Mouse (Mus musculus) layer of hippocampus, adult 8-10 months (tissue): ENCODE results near the gene Lcp2. TPM values are rescaled to one million over a fixed set of nuclear protein-coding genes. Genes with fewer than 3 reads are reported as not detected.

Experiments used
- DNase-seq, 2 experiments: peaks; one replicate each; pipeline ENCODE4 v3.0.0; 2022; ENCODE audit warnings: low spot score in 2 of 2
- total RNA-seq, 4 experiments: library from RNA; stranded (reverse); gene quantifications; 2 replicates each; pipeline ENCODE4 v1.2.4; 2022

Gene Lcp2
- 1 to 10 TPM; 3.0 to 9.8 (median 6.4) TPM for total RNA-seq

- no peak for DNase-seq
Measured at GRCm38 (mm10) chr11:34046767-34047541, at the start of gene Lcp2. TSS of gene Lcp2 (plus strand) at chr11:34046920.

DNA sequence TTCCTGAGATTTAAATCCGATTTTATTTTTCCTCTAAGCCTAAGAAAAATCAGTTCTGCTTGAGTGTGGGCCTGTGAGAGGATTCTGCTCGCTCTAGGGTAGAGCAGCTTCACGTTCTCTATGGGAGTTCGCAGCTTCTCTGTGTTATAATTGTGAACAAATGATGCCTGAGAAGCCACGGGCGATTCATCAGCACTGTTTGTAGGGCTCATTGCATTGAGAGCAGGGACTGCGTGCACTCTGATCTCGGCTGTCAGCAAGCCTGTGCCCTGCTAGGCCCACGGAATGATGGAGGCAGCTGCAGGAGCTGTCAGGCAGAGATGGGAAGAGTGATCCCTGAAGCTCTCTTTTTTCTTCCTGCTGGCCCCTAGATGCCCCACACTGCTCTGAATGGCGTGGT is 48.5 kb upstream of the Lcp2 start:
- no peak for DNase-seq

GRCm38 (mm10) chr11:34000416-34000815 is 46.3 kb upstream of the Lcp2 start:
- DNase-seq, result no peak

GRCm38 (mm10) chr11:34001938-34002592 is 44.7 kb upstream of the Lcp2 start:
- DNase-seq, result peak in 1 of 2 experiments; percentile 65

- DNase-seq, result no peak
Measured at GRCm38 (mm10) chr11:34002593-34002965, 44.1 kb upstream of the Lcp2 start.

GRCm38 (mm10) chr11:34007616-34008015 is 39.1 kb upstream of the Lcp2 start:
- DNase-seq, result no peak

GRCm38 (mm10) chr11:34008214-34008613 is 38.5 kb upstream of the Lcp2 start:
- DNase-seq, result no peak

DNA sequence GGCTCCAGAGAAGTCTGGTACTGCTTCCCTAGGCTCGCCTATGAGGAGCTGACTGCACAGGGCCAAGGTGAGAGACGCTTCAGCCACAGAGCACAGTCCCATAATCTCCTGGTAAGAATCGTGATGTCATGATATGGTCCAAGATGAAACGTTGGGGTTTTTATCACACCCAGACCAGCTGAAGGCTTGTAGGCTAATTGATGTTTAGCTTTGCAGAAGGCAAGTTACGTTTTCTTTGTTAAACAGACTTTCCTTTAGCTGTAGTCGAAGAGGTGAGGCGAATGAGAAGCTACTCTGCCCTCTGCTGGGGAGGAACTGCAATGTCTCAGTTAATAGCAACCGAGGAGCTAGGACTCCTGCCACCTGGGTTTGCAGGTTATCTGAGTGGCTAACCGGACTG is 38.0 kb upstream of the Lcp2 start:
- DNase-seq, result peak; percentile 22 to 46

DNA sequence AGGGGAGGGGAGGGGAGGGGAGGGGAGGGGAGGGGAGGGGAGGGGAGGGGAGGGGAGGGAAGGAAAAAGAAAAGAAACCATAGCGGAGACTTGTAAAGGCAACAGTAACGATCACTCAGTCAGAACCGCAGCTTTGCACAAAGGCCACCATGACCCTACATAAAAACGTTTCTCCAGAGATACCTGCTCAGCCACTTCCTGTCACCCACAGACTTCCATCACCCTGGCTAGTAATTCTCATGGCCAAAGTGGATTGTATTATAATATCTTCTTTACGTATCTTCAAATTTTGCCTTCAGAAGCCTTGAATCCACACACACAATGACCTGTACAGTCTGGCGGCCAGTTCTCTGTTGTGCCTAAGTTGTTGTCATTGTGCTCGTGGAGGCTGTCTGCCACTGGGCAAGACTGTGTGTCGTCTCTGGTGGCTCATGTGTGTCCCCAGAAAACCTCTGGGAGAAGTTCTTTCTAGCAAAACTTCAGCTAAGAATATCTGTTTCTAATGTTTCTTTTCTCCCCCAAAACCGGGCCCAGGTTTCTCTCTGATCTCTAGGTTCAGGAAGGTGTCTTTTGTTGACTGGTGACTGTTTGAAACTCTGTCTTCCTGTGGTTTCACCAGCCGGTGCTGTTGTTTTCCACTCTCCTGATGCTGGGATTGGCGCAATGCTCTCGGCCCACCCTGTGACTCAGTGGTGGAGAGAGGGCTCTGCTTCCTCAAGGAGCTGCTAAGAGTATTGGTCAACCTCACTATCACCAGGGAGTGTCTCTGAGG is 37.2 kb upstream of the Lcp2 start:
- no peak for DNase-seq

GRCm38 (mm10) chr11:34010133-34010858 is 36.4 kb upstream of the Lcp2 start:
- no peak for DNase-seq

GRCm38 (mm10) chr11:34010859-34011172 is 35.9 kb upstream of the Lcp2 start:
- no peak for DNase-seq

DNA sequence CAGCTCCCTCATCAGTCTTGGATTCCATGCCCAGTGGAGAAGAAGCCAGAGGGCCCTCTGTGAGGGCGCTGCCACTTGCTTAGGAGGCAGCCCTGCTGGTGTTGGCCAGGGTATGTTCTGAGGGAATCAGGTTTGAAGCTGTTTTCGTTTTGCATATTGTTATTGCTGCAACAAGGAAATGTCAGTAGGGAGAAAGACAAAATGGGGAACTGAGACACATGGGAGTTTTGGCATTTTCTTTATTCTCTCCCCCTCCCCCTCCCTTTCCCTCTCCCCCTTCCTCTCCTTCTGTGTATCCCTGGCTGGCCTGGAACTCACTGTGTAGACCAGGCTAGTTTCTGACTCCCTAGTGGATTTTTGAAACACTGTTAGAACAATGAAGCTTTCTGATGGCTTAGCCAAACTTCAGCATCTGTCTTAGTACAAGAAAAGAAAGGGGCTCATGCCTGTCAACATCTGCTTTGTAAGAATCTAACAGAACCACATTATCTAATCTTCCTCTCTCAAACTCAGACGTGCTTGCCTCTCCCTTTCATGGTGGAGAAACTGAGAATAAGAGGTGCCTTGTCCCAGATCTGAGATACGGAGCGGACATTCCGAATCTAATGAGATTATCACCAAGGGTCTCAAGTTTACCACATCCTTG is 34.6 kb upstream of the Lcp2 start:
- no peak for DNase-seq

DNA sequence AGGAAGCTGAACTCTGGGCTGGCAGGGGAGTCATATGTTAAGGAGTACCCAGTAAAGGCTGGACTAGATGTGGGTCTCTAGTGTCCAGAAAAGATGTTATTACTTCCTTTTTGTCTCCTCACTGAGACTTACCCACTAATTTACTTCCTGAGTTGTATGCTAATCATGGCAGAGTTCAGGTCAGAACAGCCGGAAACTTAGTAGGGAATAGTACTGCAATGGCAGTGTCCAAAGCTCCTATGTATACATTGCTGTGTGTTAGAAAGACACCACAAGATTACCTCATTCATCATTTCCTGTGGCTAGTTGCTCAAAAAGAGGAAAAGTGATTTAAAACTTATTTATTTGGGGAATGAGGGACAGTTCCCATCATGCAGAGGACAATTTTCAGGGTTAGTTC is 21.6 kb upstream of the Lcp2 start:
- DNase-seq, result no peak

- no peak for DNase-seq
Measured at GRCm38 (mm10) chr11:34029658-34030057, 17.1 kb upstream of the Lcp2 start.

GRCm38 (mm10) chr11:34031015-34031805 is 15.5 kb upstream of the Lcp2 start:
- no peak for DNase-seq

DNA sequence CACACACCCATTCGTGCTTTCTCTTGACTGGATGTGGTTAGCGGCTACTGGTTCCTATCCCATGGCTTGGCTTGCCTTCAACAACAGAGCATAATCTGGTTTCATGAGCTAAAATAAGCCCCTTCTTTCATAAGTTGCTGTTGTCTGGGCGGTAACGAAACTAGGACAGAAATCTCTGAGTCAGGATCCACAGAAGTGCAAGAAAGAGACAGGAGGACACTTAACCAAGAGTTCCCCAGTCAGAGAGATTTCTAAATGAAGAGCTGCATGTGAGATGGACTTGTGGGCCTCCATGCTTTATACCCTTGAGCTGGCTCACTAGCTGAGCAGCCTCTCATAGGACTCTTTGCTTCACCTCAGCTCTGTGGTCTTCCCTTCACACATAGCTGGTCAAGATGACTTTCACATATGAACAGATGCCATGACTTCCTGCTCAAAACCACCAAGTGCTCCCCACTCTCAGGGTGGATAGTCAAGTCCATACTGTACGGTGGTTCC is 12.7 kb upstream of the Lcp2 start:
- DNase-seq, result no peak

DNA sequence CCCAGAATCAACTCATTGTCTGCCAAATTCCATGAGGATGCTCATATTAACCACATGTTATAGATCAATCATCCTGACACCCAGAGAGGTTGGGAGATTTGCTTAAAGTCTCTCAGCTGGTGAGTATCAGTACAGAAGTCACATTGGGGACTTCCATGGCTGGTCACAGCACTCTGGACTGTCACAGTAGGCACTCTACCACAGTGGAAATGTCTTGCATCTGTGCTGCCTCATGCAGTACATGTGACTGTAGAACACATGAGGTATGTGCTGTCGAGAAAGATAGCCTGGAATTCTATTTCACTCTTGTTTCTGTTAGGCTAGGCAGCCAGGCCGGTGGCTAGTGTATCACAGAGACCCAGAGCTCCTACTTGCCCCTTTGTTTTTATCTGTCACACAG is 11.9 kb upstream of the Lcp2 start:
- DNase-seq, result no peak

- DNase-seq, result no peak
Measured at GRCm38 (mm10) chr11:34035909-34036658, 10.6 kb upstream of the Lcp2 start.

DNA sequence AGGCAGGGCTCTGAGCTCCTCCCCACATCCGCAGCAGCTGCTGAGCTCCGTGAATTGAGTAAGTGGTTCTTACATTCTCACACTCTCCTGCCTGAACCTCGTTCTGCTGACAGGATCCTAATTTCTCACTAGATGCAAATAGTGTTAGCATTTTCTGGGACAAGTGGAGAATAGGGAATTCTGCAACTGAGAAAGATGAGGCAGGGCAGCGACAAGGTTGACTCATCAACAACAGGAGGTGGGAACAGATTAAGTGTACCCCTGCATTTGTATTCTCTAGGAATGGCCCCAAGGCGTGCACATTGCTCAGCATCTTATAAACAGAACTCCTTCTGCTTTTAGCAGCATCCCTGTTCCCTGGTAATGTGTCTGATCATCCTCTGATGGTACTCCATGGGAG is 6.7 kb upstream of the Lcp2 start:
- DNase-seq, result no peak

DNA sequence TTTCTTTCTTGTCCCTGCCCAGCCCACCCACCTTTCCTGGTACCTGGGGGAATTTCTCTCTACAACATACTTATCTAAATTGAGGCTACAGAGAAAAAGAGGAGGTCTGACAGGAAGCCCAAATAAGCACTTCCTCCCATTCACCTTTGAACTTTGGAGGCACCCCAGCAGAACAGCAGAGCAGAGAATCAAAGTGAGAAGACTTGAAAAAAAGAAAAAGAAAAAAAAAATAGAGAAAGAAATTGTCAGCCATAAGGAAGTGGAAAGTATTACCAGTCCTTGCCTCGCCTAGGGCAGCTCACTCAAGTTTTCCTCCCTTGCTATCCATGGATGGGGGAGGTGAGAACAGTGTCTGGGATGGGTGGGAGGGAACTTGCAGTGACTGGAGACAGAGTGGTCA is 3.9 kb upstream of the Lcp2 start:
- DNase-seq, result no peak
